Mouse (Mus musculus): ENCODE measurements around the gene Pkd1. TPM values are rescaled to one million over a fixed set of nuclear protein-coding genes. Genes with fewer than 3 reads are reported as not detected.

Pkd1 gene
- polyA plus RNA-seq, 1 experiment: 0.14 TPM

- H3K9me3 ChIP-seq (ENCODE audit: control insufficient read depth, low read length): no peaks in the 10 kb centered on the region
- peaks cover 22% of the 10 kb centered on the region for H3K4me1 ChIP-seq (ENCODE audit: control insufficient read depth)
- H3K27me3 ChIP-seq (ENCODE audit: control insufficient read depth): no peaks in the 10 kb centered on the region
- no peaks in the 10 kb centered on the region; the same call in 1 of the 2 replicates for H3K36me3 ChIP-seq (ENCODE audit: control insufficient read depth)
- TF ChIP-seq TAL1 (IDR thresholded peaks at IDR 0.05; ENCODE audit: low read length) (no peak), GATA1 (IDR thresholded peaks at IDR 0.05; ENCODE audit: low read length) (no peak)
- no peak overlapping the region for H3K4me3 ChIP-seq (replicated peaks)
These were observed 90.5 kb downstream of the Pkd1 start for GRCm38 (mm10) chr17:24640119-24640518.

- no peak for TF ChIP-seq TAL1 (IDR thresholded peaks at IDR 0.05; ENCODE audit: low read length)
- TF ChIP-seq GATA1 (IDR thresholded peaks at IDR 0.05; ENCODE audit: low read length): no peak
- Histone ChIP-seq H3K4me1 (ENCODE audit: control insufficient read depth) (peaks cover 21% of the 10 kb centered on the region), H3K27me3 (ENCODE audit: control insufficient read depth) (no peaks in the 10 kb centered on the region), H3K9me3 (ENCODE audit: control insufficient read depth, low read length) (no peaks in the 10 kb centered on the region), H3K36me3 (ENCODE audit: control insufficient read depth) (no peaks in the 10 kb centered on the region; the same call in 1 of the 2 replicates), H3K4me3 (replicated peaks) (no peak overlapping the region)
These were observed 90.9 kb downstream of the Pkd1 start for GRCm38 (mm10) chr17:24640581-24640980.

GRCm38 (mm10) chr17:24641944-24642343, 92.3 kb downstream of the Pkd1 start:
- Histone ChIP-seq H3K9me3 (ENCODE audit: control insufficient read depth, low read length) (no peaks in the 10 kb centered on the region), H3K36me3 (ENCODE audit: control insufficient read depth) (no peaks in the 10 kb centered on the region; the same call in 1 of the 2 replicates), H3K4me1 (ENCODE audit: control insufficient read depth) (peaks cover 11% of the 10 kb centered on the region), H3K27me3 (ENCODE audit: control insufficient read depth) (no peaks in the 10 kb centered on the region), H3K4me3 (replicated peaks) (no peak overlapping the region)
- TF ChIP-seq TAL1 (IDR thresholded peaks at IDR 0.05; ENCODE audit: low read length) (no peak), GATA1 (IDR thresholded peaks at IDR 0.05; ENCODE audit: low read length) (no peak)

- Histone ChIP-seq H3K36me3 (ENCODE audit: control insufficient read depth) (no peaks in the 10 kb centered on the region; the same call in 1 of the 2 replicates), H3K27me3 (ENCODE audit: control insufficient read depth) (peaks cover 6% of the 10 kb centered on the region), H3K9me3 (ENCODE audit: control insufficient read depth, low read length) (no peaks in the 10 kb centered on the region), H3K4me1 (ENCODE audit: control insufficient read depth) (peaks cover 6% of the 10 kb centered on the region), H3K4me3 (replicated peaks) (no peak overlapping the region)
- TF ChIP-seq GATA1 (IDR thresholded peaks at IDR 0.05; ENCODE audit: low read length): no peak
- TF ChIP-seq TAL1 (IDR thresholded peaks at IDR 0.05; ENCODE audit: low read length): no peak
These were observed 93.2 kb downstream of the Pkd1 start for GRCm38 (mm10) chr17:24642791-24643343.

GRCm38 (mm10) chr17:24644030-24644715, 94.5 kb downstream of the Pkd1 start:
- peaks cover 15% of the 10 kb centered on the region for H3K4me1 ChIP-seq (ENCODE audit: control insufficient read depth)
- H3K27me3 ChIP-seq (ENCODE audit: control insufficient read depth): peaks cover 17% of the 10 kb centered on the region
- H3K9me3 ChIP-seq (ENCODE audit: control insufficient read depth, low read length): no peaks in the 10 kb centered on the region
- no peaks in the 10 kb centered on the region; the same call in 1 of the 2 replicates for H3K36me3 ChIP-seq (ENCODE audit: control insufficient read depth)
- H3K4me3 ChIP-seq (replicated peaks): no peak overlapping the region
- no peak for TF ChIP-seq TAL1 (IDR thresholded peaks at IDR 0.05; ENCODE audit: low read length)
- no peak for TF ChIP-seq GATA1 (IDR thresholded peaks at IDR 0.05; ENCODE audit: low read length)

GRCm38 (mm10) chr17:24644875-24645721, 95.5 kb downstream of the Pkd1 start:
- TF ChIP-seq TAL1 (IDR thresholded peaks at IDR 0.05; ENCODE audit: low read length) (no peak), GATA1 (IDR thresholded peaks at IDR 0.05; ENCODE audit: low read length) (no peak)
- H3K9me3 ChIP-seq (ENCODE audit: control insufficient read depth, low read length): no peaks in the 10 kb centered on the region
- H3K36me3 ChIP-seq (ENCODE audit: control insufficient read depth): no peaks in the 10 kb centered on the region; the same call in 1 of the 2 replicates
- peaks cover 23% of the 10 kb centered on the region for H3K4me1 ChIP-seq (ENCODE audit: control insufficient read depth)
- peaks cover 27% of the 10 kb centered on the region for H3K27me3 ChIP-seq (ENCODE audit: control insufficient read depth)
- no peak overlapping the region for H3K4me3 ChIP-seq (replicated peaks)

GRCm38 (mm10) chr17:24645916-24646315, 96.3 kb downstream of the Pkd1 start:
- Histone ChIP-seq H3K36me3 (ENCODE audit: control insufficient read depth) (no peaks in the 10 kb centered on the region; the same call in 1 of the 2 replicates), H3K27me3 (ENCODE audit: control insufficient read depth) (peaks cover 35% of the 10 kb centered on the region), H3K4me1 (ENCODE audit: control insufficient read depth) (peaks cover 24% of the 10 kb centered on the region), H3K9me3 (ENCODE audit: control insufficient read depth, low read length) (no peaks in the 10 kb centered on the region), H3K4me3 (replicated peaks) (no peak overlapping the region)
- no peak for TF ChIP-seq GATA1 (IDR thresholded peaks at IDR 0.05; ENCODE audit: low read length)
- TF ChIP-seq TAL1 (IDR thresholded peaks at IDR 0.05; ENCODE audit: low read length): no peak

Other genes starting within 250 kb of the Pkd1 start
- gene Abca17, start 198.8 kb upstream of the Pkd1 start, polyA plus RNA-seq (2012): not detected in 2 replicates
- 1.7 TPM in 2 replicates for gene Abca3, start 197.9 kb upstream of the Pkd1 start, polyA plus RNA-seq (2012)
- 18.1 and 24.0 TPM in 2 replicates for gene Rnps1, start 135.3 kb upstream of the Pkd1 start, polyA plus RNA-seq (2012)
- gene Eci1, start 123.2 kb upstream of the Pkd1 start, polyA plus RNA-seq (2012): 9.3 and 10.6 TPM in 2 replicates
- 0.15 TPM in 1 of 2 replicates, not detected in the other for gene Dnase1l2, start 106.7 kb upstream of the Pkd1 start, polyA plus RNA-seq (2012)
- gene E4f1, start 79.5 kb upstream of the Pkd1 start, polyA plus RNA-seq (2012): 6.2 and 7.3 TPM in 2 replicates
- gene Pgp, start 79.4 kb upstream of the Pkd1 start, polyA plus RNA-seq (2012): 13.0 and 15.1 TPM in 2 replicates
- gene Bricd5, start 76.0 kb upstream of the Pkd1 start, polyA plus RNA-seq (2012): not detected in 2 replicates
- gene Mlst8, start 70.8 kb upstream of the Pkd1 start, polyA plus RNA-seq (2012): 1.4 and 1.7 TPM in 2 replicates
- not detected in 2 replicates for gene Caskin1, start 61.2 kb upstream of the Pkd1 start, polyA plus RNA-seq (2012)
- 11.3 and 12.7 TPM in 2 replicates for gene Traf7, start 21.9 kb upstream of the Pkd1 start, polyA plus RNA-seq (2012)
- 0.09 TPM in 1 of 2 replicates, not detected in the other for gene Rab26, start 15.6 kb upstream of the Pkd1 start, polyA plus RNA-seq (2012)
- gene Tsc2, start 82.8 kb downstream of the Pkd1 start, polyA plus RNA-seq (2012): 4.0 and 5.2 TPM in 2 replicates
- 0.04 and 0.23 TPM in 2 replicates for gene Nthl1, start 82.8 kb downstream of the Pkd1 start, polyA plus RNA-seq (2012)
- 0.04 and 0.18 TPM in 2 replicates for gene Slc9a3r2, start 100.5 kb downstream of the Pkd1 start, polyA plus RNA-seq (2012)
- gene Npw, start 108.6 kb downstream of the Pkd1 start, polyA plus RNA-seq (2012): not detected in 2 replicates
- gene Zfp598, start 119.9 kb downstream of the Pkd1 start, polyA plus RNA-seq (2012): 7.3 and 7.6 TPM in 2 replicates
- gene Syngr3, start 140.1 kb downstream of the Pkd1 start, polyA plus RNA-seq (2012): not detected in 2 replicates
- 6.4 and 9.0 TPM in 2 replicates for gene Gfer, start 146.3 kb downstream of the Pkd1 start, polyA plus RNA-seq (2012)
- gene Noxo1, start 146.4 kb downstream of the Pkd1 start, polyA plus RNA-seq (2012): 0.02 TPM in 1 of 2 replicates, not detected in the other
- 1.1 and 1.8 TPM in 2 replicates for gene Tbl3, start 157.8 kb downstream of the Pkd1 start, polyA plus RNA-seq (2012)
- gene Rnf151, start 168.2 kb downstream of the Pkd1 start, polyA plus RNA-seq (2012): 0.19 TPM in 1 of 2 replicates, not detected in the other
- gene Rps2, start 168.3 kb downstream of the Pkd1 start, polyA plus RNA-seq (2012): 143 and 504 TPM in 2 replicates
- 104 and 106 TPM in 2 replicates for gene Ndufb10, start 174.6 kb downstream of the Pkd1 start, polyA plus RNA-seq (2012)
- not detected in 2 replicates for gene Rpl3l, start 178.0 kb downstream of the Pkd1 start, polyA plus RNA-seq (2012)
- 1.5 and 1.7 TPM in 2 replicates for gene Msrb1, start 186.8 kb downstream of the Pkd1 start, polyA plus RNA-seq (2012)
- gene Hs3st6, start 203.2 kb downstream of the Pkd1 start, polyA plus RNA-seq (2012): not detected in 2 replicates